Mouse (Mus musculus): ENCODE measurements around the gene Rasl10b.

The Rasl10b gene

GRCm38 (mm10) chr11:83409087-83409754 is at the start of gene Rasl10b:
Gene Rasl10b, plus strand, starts transcription at chr11:83409137.
- DNase-seq (ENCODE audit: low read depth, low spot score), result peak; percentile 58

- no peak for DNase-seq (ENCODE audit: low read depth, low spot score)
These were observed 44.3 kb upstream of the Rasl10b start for GRCm38 (mm10) chr11:83364656-83365055.

- DNase-seq (ENCODE audit: low read depth, low spot score), result no peak
These were observed 37.7 kb upstream of the Rasl10b start for GRCm38 (mm10) chr11:83371267-83371666.

GRCm38 (mm10) chr11:83379745-83380341 is 29.1 kb upstream of the Rasl10b start:
- DNase-seq (ENCODE audit: low read depth, low spot score), result no peak

- DNase-seq (ENCODE audit: low read depth, low spot score), result peak; percentile 59
These were observed 25.9 kb upstream of the Rasl10b start for GRCm38 (mm10) chr11:83382876-83383531.

GRCm38 (mm10) chr11:83383532-83383887 is 25.4 kb upstream of the Rasl10b start:
- DNase-seq (ENCODE audit: low read depth, low spot score), result no peak

GRCm38 (mm10) chr11:83393062-83393461 is 15.9 kb upstream of the Rasl10b start:
- DNase-seq (ENCODE audit: low read depth, low spot score), result no peak

- DNase-seq (ENCODE audit: low read depth, low spot score), result peak; percentile 60
These were observed 14.0 kb upstream of the Rasl10b start for GRCm38 (mm10) chr11:83394802-83395439.

GRCm38 (mm10) chr11:83397626-83398025 is 11.3 kb upstream of the Rasl10b start:
- DNase-seq (ENCODE audit: low read depth, low spot score), result no peak

GRCm38 (mm10) chr11:83398724-83399123 is 10.2 kb upstream of the Rasl10b start:
- no peak for DNase-seq (ENCODE audit: low read depth, low spot score)

GRCm38 (mm10) chr11:83403787-83404186 is 5.2 kb upstream of the Rasl10b start:
- no peak for DNase-seq (ENCODE audit: low read depth, low spot score)

GRCm38 (mm10) chr11:83406391-83406790 is 2.5 kb upstream of the Rasl10b start:
- DNase-seq (ENCODE audit: low read depth, low spot score), result no peak

GRCm38 (mm10) chr11:83408242-83408641 is 695 bp upstream of the Rasl10b start:
- no peak for DNase-seq (ENCODE audit: low read depth, low spot score)

- peak; percentile 34 for DNase-seq (ENCODE audit: low read depth, low spot score)
These were observed 905 bp downstream of the Rasl10b start for GRCm38 (mm10) chr11:83409792-83410291.

GRCm38 (mm10) chr11:83410510-83410909 is 1.6 kb downstream of the Rasl10b start:
- DNase-seq (ENCODE audit: low read depth, low spot score), result no peak

GRCm38 (mm10) chr11:83417080-83417479 is 8.1 kb downstream of the Rasl10b start:
- peak; percentile 83 for DNase-seq (ENCODE audit: low read depth, low spot score)

- no peak for DNase-seq (ENCODE audit: low read depth, low spot score)
These were observed 8.8 kb downstream of the Rasl10b start for GRCm38 (mm10) chr11:83417708-83418107.

- peak; percentile 62 for DNase-seq (ENCODE audit: low read depth, low spot score)
These were observed 9.6 kb downstream of the Rasl10b start for GRCm38 (mm10) chr11:83418566-83418965.

GRCm38 (mm10) chr11:83420338-83420737 is 11.4 kb downstream of the Rasl10b start:
- no peak for DNase-seq (ENCODE audit: low read depth, low spot score)

- peak; percentile 73 for DNase-seq (ENCODE audit: low read depth, low spot score)
These were observed 12.4 kb downstream of the Rasl10b start for GRCm38 (mm10) chr11:83421305-83421704.

GRCm38 (mm10) chr11:83424681-83425080 is 15.7 kb downstream of the Rasl10b start:
- peak; percentile 71 for DNase-seq (ENCODE audit: low read depth, low spot score)

- no peak for DNase-seq (ENCODE audit: low read depth, low spot score)
These were observed 18.0 kb downstream of the Rasl10b start for GRCm38 (mm10) chr11:83426964-83427363.

Data from R1 (cell line).